Mouse (Mus musculus): ENCODE results near the gene Fgf11.

Fgf11 gene

DNA sequence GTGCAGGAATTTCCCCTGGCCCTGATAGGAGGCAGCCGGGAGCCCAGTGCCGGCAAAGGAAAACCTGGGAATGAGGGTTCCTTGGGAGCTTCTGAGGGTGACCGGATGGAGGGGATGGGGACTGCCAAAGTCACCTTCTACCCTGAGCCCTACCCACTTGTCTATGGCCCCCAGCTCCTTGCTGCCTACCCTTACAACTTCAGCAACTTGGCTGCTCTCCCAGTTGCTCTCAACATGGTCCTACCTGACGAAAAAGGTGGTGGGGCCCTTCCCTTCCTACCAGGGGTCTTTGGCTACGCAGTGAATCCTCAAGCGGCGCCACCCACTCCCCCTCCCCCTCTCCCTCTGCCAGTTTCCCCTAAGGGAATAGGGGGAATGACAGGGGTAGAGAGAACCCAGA is 22.7 kb downstream of the Fgf11 start:
- DNase-seq: no peak

DNA sequence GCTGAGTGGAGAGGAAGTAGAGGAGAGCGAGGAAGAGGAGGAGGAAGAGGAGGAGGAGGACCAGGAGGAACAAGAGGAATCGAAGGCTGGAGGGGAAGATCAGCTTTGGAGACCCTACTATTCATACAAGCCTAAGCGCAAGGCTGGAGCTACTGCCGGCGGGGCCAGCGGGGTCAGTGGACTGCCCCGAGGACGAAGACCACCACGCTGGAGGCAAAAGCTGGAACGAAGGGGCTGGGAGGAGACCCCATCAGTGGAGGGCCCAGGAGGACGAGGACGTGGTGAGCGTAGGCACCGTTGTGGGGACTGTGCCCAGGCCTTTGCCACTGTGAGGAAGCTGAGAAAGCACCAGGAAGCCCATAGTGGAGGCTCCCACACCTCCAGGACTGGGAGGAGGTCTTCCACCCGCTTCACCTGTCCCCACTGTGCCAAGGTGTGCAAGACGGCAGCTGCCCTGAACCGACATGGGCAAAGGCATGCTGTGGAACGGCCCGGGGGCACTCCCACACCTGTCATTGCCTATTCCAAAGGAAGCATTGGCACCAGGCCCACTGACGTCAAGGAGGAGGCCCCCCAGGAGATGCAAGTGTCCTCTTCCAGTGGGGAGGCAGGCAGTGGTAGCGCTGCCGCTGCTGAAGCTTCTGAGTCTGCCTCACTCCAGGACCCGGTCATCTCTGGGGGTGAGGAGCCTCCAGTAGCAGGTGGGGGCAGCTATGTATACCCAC is 23.2 kb downstream of the Fgf11 start:
- peak; percentile 60 to 72 for DNase-seq

DNA sequence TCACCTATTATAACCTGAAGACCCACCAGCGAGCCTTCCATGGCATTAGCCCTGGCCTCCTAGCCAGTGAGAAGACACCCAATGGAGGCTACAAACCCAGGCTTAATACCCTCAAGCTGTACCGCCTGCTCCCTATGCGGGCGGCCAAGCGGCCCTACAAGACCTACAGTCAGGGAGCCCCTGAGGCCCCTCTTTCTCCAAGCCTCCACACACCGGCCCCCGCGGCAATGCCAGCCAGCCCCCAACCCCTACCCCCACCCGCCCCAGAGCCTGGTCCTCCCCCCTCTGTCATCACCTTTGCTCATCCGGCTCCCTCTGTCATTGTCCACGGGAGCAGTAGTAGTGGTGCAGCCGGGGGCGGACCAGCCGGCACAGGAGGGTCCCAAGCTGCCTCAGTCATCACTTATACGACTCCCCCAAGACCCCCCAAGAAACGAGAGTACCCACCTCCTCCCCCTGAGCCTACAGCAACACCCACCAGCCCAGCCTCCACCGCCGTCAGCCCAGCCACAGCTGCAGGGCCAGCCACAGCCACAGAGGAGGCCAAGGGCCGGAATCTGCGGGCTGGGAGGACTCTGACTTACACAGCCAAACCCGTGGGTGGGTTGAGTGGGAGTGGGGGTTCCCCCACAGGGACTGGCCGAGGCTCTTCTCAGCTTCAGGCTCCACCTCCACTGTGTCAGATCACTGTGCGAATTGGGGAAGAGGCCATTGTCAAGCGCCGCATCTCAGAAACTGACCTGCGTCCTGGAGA is 24.0 kb downstream of the Fgf11 start:
- no peak for DNase-seq

DNA sequence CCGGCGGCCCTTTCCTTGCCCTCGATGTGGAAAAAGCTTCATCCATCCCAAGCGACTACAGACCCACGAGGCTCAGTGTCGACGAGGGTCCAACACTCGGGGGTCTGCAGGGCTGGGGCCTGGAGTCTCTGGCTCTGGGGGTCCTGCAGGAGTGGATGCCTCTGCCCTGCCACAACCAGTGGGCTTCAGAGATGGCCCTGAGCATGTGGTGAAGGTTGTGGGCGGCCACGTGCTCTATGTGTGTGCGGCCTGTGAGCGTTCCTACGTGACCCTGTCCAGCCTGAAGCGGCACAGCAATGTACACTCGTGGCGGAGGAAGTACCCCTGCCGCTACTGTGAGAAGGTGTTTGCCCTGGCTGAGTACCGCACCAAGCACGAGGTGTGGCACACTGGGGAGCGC is 25.2 kb downstream of the Fgf11 start:
- no peak for DNase-seq

DNA sequence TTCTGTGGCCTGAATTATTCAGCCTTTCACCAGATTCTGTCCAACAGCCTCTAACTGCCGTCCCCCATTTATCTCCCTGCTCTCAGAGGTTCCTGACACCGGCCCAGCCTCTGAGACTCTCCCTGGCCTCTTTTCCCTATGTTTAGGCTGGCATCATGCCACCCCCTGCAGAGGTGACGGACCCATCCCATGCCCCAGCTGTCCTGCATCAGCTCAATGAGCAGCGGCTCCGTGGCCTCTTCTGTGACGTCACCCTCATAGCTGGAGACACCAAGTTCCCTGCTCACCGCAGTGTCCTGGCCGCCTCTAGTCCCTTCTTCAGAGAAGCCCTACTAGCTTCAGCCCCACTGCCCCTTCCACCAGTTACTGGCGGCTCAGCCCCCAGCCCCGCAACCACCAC is 25.9 kb downstream of the Fgf11 start:
- DNase-seq: peak in 1 of 2 experiments; percentile 60

DNA sequence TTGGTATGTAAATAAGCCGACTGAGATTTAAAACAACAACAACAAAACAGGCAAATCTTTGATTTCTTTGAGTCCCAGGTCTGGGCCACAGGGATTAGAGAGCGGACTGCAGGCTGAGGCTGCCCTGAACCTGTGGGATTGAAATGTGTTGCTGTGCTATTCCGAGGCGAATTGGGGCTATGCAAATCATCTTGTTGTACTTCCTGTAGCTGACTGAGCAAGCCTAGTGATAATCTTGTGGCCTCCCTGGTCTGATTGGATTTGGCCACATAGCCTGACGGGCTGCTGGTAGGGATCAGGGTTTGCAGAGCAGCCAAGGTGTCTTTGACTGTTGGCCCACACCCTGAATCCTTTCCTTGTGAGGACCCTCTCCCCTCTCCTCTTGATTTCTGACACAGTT is 26.7 kb downstream of the Fgf11 start:
- DNase-seq: no peak

DNA sequence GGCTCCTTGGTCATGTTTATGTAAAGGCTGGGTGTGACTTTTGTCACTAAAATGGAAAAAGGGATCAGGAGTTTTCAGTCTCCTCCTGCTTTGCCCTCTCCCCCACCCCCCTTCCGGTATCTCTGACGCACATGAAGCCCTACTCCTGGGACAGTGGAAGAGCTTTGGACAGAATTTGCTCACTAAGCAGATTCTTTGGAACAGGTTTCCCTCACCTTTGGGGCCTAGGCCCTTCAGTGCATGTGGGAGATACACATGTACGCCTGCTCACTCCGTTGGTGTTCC is 34.1 kb downstream of the Fgf11 start:
- DNase-seq: peak in 1 of 2 experiments; percentile 36

DNA sequence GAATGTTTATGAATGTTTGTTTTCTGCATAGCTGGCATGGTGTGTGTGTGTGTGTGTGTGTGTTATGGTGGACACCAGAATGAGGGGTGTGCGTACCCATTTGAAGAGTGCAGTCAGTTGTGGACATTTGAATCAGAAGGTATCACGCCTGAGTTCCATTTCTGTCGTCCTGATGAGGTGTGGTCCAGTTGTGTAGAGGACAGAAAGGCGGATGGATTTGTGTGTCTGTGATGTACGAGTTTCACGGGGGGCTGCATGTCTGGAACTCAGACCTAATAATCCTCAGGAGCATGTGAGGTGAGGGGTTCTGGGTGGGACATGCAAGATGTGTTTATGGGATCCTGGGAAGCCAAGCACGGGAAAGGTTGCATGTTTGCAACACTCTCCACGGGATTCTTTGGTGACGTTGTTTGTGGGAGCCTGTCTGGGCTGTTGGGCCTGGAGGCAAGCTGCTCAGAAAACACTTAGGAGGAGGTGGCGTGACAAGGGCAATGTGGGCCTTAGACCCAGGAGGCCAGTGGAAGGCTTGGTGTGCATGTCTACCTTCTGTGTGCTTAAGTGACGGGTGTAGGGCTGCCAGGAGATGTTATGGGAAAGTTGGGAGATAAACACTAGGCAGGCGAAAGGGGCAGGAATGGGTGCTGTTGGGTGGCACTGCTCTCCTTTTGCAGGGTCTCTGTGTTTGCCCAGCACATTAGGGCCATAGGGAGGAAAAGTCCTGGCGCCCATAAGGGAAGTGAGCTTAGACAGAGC is 34.6 kb downstream of the Fgf11 start:
- peak in 1 of 2 experiments; percentile 31 for DNase-seq

DNA sequence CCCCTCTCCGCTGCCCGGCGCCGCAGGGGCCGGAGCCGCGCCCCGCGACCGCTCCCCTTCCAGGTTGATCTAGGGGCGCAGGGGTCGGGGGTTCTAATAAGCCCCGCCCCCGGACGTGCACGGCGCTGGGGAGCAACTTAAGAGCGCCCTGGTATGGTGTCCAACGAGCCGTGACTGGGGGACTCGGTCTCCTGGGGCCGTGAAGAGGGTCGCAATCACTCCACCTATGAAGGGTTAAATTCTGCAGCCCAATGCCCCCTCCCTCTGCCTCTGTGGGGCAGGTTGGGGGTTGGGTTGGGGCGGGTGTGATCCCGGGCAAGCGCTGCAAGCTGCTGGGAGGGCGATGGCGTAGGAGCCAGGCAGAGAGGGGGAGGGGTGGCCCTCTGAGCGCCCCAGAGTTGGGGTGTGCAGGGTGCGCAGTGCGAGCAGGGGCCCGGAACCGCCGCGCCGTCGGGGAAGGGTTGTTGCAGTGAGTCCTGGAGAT is 35.5 kb downstream of the Fgf11 start:
- peak; percentile 81 to 85 for DNase-seq

DNA sequence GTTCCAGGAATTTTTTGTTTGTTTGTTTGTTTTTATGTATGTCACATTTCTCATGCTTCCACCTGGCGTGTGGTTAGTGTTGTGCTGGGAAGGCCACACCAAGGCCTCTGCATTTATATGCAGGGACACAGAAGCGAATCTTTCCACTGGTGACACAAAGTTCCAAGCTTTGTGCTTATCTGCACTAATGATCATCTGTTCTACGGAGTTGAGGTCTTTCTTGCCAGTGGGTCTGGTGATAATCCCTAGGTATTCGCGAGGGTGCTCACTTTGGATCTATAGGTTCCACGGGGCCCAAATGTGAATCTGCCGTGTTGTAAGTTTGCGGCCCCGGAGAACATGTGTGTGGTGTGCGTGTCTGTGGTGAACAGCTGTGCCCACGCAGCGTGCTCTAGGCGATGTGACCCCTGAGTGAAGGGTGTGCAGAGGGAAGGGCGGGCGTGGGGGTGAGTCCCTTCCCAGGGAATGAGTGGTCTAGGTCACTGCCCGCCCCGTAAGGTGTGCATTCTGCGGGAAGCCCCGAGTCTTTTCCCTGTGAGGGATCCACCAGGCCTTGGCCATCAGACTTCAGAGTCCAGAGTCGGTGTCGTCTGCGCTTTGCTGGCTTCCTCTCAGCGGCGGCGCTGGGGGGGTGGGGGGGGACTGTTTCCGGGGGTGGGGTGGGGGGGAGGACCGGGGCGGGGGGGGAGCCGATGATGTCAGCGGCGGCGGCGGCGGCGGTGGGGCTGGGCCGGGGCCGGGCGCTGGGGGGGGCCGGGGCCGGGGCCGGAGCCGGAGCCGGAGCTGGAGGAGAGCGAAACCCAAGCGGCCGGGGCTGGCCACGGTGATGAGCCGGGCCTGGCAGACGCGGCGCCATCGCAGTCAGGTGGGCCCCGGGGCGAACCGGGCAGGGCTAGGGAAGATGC is 36.2 kb downstream of the Fgf11 start, which contains the start of gene Zbtb4:
Zbtb4 (plus strand) TSS at position 692 of the 905 bp plus-strand sequence.
- peak; percentile 70 to 80 for DNase-seq

DNA sequence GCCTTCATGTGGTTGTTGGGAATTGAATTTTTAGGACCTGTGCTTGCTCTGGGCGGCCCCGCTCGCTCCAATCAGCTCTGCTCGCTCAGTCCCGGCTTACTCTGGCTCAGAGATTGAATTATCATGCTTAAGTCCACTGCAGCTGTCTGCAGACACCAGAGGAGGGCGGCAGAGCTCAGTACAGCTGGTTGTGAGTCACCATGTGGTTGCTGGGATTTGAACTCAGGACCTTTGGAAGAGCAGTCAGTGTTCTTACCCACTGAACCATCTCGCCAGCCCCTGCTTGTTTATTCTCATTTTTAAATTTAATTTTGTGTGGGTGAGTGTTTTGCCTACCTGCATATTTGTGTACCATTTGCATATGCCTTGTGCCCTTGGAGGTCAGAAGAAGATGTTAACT is 38.1 kb downstream of the Fgf11 start:
- no peak for DNase-seq

DNA sequence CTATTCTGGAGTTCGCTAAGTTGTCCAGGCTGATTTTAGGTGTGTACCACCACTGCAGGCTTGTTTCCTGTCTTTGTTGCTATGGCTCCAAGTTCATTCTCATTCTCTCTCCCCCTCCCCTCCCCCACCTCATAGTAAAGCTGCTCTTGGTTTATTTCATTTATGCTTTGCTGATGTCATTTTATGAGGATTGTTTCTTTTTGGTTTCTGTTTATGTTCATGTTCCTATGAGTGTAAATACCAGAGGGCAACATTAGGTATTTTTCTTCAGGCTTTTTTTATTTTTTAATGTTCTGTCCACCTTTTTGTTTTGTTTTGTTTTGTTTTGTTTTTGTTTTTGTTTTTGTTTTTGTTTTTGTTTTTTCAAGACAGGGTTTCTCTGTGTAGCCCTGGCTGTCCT is 39.8 kb downstream of the Fgf11 start, which contains the start of gene Slc35g3:
Slc35g3 (minus strand) TSS at position 101 of the 400 bp plus-strand sequence.
- DNase-seq: no peak

DNA sequence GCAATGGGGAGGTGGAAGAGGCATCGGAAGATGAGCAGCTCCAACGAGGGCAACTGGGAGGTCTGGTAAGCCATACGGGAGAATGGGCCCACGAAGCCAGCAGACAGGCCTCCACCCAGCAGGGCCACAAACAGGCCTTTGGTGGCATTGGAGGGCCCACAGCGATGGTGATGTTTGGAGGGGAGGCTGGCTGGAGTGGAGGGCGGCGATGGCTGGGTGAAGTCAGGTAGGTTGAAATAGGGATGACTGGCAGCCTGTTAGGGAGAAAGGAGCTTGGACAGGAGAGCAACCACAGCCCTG is 40.8 kb downstream of the Fgf11 start:
- peak in 1 of 2 experiments; percentile 34 for DNase-seq

DNA sequence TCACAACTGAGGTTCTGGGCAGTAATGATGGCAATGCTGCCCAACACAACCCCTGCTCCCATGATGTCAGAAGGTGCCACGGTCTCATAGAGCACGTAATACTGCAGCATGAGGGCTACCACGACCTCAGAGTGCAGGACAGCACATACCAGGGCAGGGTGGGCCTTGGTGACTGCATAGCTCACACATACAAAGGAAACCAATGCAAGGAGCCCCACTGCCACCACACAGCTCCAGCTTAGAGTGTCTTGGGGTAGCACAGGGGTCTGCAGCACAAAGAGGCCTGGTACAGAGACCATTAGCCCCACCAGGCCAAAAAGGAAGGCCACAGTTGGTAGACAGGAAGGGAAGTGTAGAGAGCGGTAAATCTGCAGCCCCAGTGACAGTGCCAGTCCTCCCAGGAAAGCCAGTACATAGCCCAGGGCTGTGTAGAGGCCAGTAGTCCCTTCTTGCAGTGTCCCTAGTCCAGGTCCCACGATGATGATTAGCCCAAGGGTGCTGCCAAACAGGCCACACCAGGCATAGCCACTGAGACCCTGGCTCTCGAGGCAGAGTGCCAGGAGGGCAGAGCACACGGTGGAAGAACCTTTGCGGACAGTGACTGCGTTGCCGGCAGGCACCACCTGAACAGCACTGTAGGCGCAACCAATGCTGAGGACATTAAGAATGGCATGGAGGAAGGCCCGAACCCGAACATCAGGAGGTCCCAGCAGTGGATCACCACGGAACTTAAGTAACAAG is 41.3 kb downstream of the Fgf11 start:
- DNase-seq: peak in 1 of 2 experiments; percentile 51

DNA sequence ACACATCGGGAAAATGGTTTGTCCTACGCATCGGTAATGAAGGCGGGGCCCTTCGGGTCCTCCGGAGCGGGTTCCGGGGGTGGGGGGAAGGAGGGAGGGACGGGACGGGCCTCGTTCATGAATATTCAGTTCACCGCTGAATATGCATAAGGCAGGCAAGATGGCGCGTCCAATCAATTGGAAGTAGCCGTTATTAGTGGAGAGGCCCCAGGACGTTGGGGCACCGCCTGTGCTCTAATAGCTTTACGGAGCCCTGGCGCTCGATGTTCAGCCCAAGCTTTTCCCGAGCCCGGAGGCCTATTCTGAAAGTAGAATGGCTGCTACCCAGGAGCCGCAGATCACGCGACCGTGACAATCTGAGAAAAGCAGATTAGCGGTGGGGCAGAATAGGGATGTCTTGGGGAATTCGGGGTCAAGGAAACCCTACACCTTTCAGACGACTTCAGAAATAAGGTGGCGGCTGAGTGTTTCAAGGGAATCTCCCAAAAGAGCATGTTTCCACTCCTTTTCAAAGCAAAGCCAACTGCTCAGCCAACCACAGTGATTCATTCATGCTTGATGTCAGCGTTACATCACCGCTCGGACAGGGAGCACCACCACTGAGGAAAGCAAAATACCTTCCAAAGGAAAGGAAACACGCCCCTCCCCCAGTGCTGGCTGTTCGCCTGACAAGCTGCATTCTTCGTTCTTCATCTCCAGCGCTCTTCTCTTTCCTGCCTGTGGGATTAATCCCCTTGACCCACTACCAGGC is 42.5 kb downstream of the Fgf11 start:
- peak; percentile 90 to 94 for DNase-seq

DNA sequence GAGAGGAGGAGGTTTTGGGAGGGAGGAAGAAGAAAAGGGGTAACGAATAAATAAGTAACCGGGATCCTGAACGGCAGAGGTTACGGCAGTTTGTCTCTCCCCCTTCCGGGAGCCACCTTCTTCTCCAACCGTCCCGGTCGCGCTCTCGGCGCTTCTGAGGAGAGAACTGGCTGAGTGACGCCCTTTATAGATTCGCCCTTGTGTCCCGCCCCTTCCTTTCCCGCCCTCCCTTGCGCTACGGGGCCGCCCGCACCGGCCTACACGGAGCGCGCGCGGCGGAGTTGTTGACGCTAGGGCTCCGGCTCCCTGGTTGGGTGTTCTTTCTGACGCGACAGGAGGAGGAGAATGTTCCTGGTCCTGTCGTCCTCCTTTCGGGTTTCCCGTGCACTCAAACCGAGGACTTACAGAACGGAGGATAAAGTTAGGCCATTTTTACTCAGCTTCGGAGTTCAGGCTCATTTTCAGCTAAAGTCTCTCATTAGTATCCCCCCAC is 43.1 kb downstream of the Fgf11 start, which contains the start of gene Polr2a:
Polr2a (minus strand) TSS at position 160 of the 493 bp plus-strand sequence.
- peak; percentile 98 to 99 for DNase-seq

DNA sequence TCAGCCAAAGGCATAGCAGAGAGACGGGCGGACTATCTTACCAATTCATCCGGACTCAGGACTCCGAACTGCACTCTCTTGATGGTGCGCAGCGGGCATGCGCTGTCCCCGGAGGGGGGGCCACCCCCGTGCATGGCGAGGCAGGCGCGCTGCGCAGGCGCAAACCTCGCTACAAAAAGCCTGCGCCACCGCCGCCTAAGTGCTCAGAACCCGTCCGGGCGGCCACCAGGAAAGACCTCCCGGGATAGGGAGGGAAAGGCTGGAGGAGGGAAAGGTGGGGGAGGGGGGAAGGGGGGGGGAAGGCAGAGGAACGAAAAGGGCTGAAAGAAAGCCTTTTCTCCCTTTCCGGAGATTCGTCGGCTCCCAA is 43.6 kb downstream of the Fgf11 start:
- DNase-seq: peak; percentile 99

DNA sequence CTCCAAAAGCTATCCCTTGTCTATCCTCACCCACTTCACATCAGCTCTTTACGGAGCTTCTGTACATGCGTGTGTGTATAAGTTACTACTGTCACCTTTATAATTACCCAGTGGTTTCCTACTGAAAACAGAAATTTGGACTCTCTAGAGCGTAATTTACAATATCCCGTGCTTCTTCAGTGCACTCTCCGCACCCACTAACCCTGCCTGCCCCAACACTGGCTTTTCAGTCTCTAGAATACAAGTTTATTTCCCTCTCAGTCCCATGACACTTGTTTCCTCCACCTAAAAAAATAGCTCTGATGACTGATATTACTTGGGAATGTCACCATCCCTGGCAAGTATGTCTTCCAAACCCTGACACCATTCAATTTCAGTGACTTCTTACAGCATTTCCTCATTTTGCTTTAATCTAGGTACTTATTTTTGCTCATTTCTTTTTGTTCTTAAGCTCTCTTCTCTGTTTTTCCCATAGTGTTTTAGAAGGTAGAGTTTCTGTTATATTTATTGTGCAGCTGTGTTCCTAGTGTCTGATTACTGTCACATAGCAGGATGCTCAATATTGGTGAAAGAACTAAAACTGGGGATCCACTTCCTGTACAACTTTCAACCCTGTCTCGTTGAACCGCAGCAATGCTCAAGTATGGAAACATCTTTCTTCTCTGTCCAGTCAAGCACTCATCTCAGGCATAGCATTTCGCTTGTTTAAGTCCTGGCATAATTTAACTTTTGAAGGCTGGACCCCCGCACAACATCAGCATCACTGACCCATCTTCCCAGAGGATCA is 44.2 kb downstream of the Fgf11 start:
- no peak for DNase-seq

DNA sequence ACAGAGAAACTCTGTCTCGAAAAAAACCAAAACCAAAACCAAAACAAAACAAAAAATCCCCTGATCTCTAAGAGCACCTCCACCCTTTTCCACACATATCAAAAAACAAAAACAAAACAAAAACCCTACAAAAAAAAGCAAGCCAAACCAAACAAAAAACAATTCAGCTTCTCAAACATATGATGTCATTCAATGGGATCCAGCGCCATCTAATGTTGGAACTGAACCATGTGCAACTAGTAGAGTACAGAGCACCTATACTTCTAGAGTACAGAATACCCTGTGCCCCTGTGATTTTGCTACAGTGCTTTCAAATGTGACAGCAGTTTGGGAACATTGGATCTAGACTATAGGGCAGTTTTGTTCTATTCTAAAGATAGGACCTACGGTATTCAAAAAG is 47.0 kb downstream of the Fgf11 start:
- DNase-seq: peak in 1 of 2 experiments; percentile 63

DNA sequence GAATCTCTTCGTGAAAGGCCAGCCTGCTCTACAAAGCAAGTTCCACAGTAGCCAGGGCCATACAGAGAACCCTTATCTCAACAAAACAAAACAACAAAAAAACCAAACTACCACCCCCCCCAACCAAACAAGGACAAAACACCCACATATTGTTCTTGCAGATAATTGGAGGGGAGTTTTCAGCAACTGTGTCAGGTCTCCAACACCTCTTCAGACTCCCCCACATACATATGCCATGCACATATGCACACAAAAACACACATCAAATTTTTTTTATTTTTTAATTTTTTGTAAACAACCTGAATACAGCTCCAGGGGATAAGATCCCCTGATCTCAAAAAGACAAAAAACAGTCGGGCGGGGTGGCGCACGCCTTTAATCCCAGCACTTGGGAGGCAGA is 47.4 kb downstream of the Fgf11 start:
- no peak for DNase-seq

Data from cerebellum, postnatal 25 days (tissue).